Mouse (Mus musculus): Measurements from ENCODE around the gene Serpinh1. TPM values are rescaled to one million over a fixed set of nuclear protein-coding genes. Genes with fewer than 3 reads are reported as not detected.
A peak's percentile ranks its signal among the peaks of the same experiment; 100 is the strongest.

Gene Serpinh1
- polyA plus RNA-seq, 1 experiment from 2014 or later, result 501 TPM

GRCm38 (mm10) chr7:99317475-99317874 lies 35.6 kb downstream of the Serpinh1 start:
- Histone ChIP-seq H3K9me3 (no peaks in the 10 kb centered on the region), H3K27ac (no peak overlapping the region), H3K4me3 (replicated peaks) (no peak overlapping the region), H3K9ac (no peak overlapping the region), H3K36me3 (replicated peaks) (peaks cover 29% of the 10 kb centered on the region), H3K4me2 (no peak overlapping the region), H3K27me3 (no peaks in the 10 kb centered on the region; the same call in 1 of the 2 replicates), H3K4me1 (peaks cover 40% of the 10 kb centered on the region)
- WGBS, result 71% methylated on average over 7 of the region's 7 CpGs
- ATAC-seq (ENCODE audit: low FRiP score), result no peak

GRCm38 (mm10) chr7:99316207-99316606 lies 36.8 kb downstream of the Serpinh1 start:
- H3K9me3 ChIP-seq, result no peaks in the 10 kb centered on the region
- H3K9ac ChIP-seq, result no peak overlapping the region
- H3K27ac ChIP-seq, result no peak overlapping the region
- peaks cover 53% of the 10 kb centered on the region for H3K4me1 ChIP-seq
- no peaks in the 10 kb centered on the region; the same call in 1 of the 2 replicates for H3K27me3 ChIP-seq
- H3K4me2 ChIP-seq, result no peak overlapping the region
- 81% methylated on average over 7 of the region's 7 CpGs for WGBS
- no peak overlapping the region for H3K4me3 ChIP-seq (replicated peaks)
- peaks cover 29% of the 10 kb centered on the region for H3K36me3 ChIP-seq (replicated peaks)
- no peak for ATAC-seq (ENCODE audit: low FRiP score)

- 97% methylated on average over 4 of the region's 4 CpGs for WGBS
- H3K27me3 ChIP-seq, result no peaks in the 10 kb centered on the region; the same call in 1 of the 2 replicates
- no peak overlapping the region for H3K27ac ChIP-seq
- no peak for ATAC-seq (ENCODE audit: low FRiP score)
- H3K9me3 ChIP-seq, result no peaks in the 10 kb centered on the region
- no peak overlapping the region for H3K4me3 ChIP-seq (replicated peaks)
- H3K4me2 ChIP-seq, result no peak overlapping the region
- H3K36me3 ChIP-seq (replicated peaks), result peaks cover 29% of the 10 kb centered on the region
- no peak overlapping the region for H3K9ac ChIP-seq
- H3K4me1 ChIP-seq, result peaks cover 44% of the 10 kb centered on the region
Measured at GRCm38 (mm10) chr7:99314565-99314964, 38.5 kb downstream of the Serpinh1 start.

GRCm38 (mm10) chr7:99313253-99313652 lies 39.8 kb downstream of the Serpinh1 start:
- ATAC-seq (ENCODE audit: low FRiP score), result peak; percentile 37; the same call in 1 of the 2 replicates
- H3K36me3 ChIP-seq (replicated peaks), result peaks cover 29% of the 10 kb centered on the region
- H3K27me3 ChIP-seq, result no peaks in the 10 kb centered on the region; the same call in 1 of the 2 replicates
- no peak overlapping the region for H3K4me3 ChIP-seq (replicated peaks)
- peaks cover 47% of the 10 kb centered on the region for H3K4me1 ChIP-seq
- H3K27ac ChIP-seq, result peak overlapping the region; percentile 90
- 0 out of 2 replicates have a peak overlapping the region, but pooled peaks have one; percentile 6 for H3K4me2 ChIP-seq
- 51% methylated on average over 8 of the region's 8 CpGs for WGBS
- H3K9me3 ChIP-seq, result no peaks in the 10 kb centered on the region
- H3K9ac ChIP-seq, result no peak overlapping the region

GRCm38 (mm10) chr7:99312671-99313143 lies 40.3 kb downstream of the Serpinh1 start:
- Histone ChIP-seq H3K36me3 (replicated peaks) (peaks cover 23% of the 10 kb centered on the region), H3K4me1 (peaks cover 49% of the 10 kb centered on the region), H3K9me3 (no peaks in the 10 kb centered on the region), H3K4me3 (replicated peaks) (no peak overlapping the region), H3K27ac (peak overlapping the region; percentile 90), H3K9ac (peak overlapping the region; percentile 3; the same call in 1 of the 2 replicates), H3K4me2 (peak overlapping the region; percentile 6; the same call in 1 of the 2 replicates), H3K27me3 (no peaks in the 10 kb centered on the region; the same call in 1 of the 2 replicates)
- ATAC-seq (ENCODE audit: low FRiP score), result peak; percentile 90
- 12% methylated on average over 8 of the region's 8 CpGs for WGBS

GRCm38 (mm10) chr7:99312058-99312457 lies 41.0 kb downstream of the Serpinh1 start:
- 47% methylated on average over 4 of the region's 4 CpGs for WGBS
- peak overlapping the region; percentile 6 for H3K4me2 ChIP-seq
- no peaks in the 10 kb centered on the region; the same call in 1 of the 2 replicates for H3K27me3 ChIP-seq
- peaks cover 17% of the 10 kb centered on the region for H3K36me3 ChIP-seq (replicated peaks)
- ATAC-seq (ENCODE audit: low FRiP score), result peak; percentile 48
- H3K4me1 ChIP-seq, result peaks cover 53% of the 10 kb centered on the region
- no peaks in the 10 kb centered on the region for H3K9me3 ChIP-seq
- peak overlapping the region; percentile 3; the same call in 1 of the 2 replicates for H3K9ac ChIP-seq
- H3K4me3 ChIP-seq (replicated peaks), result no peak overlapping the region
- H3K27ac ChIP-seq, result peak overlapping the region; percentile 90

- ATAC-seq (ENCODE audit: low FRiP score), result no peak
- peaks cover 59% of the 10 kb centered on the region for H3K4me1 ChIP-seq
- no peak overlapping the region; the same call in 1 of the 2 replicates for H3K9ac ChIP-seq
- H3K4me3 ChIP-seq (replicated peaks), result no peak overlapping the region
- 41% methylated on average over 7 of the region's 7 CpGs for WGBS
- H3K36me3 ChIP-seq (replicated peaks), result peaks cover 11% of the 10 kb centered on the region
- no peaks in the 10 kb centered on the region for H3K9me3 ChIP-seq
- peak overlapping the region; percentile 90 for H3K27ac ChIP-seq
- H3K4me2 ChIP-seq, result no peak overlapping the region
- H3K27me3 ChIP-seq, result no peaks in the 10 kb centered on the region; the same call in 1 of the 2 replicates
Measured at GRCm38 (mm10) chr7:99311433-99311832, 41.6 kb downstream of the Serpinh1 start.

GRCm38 (mm10) chr7:99306640-99307039 lies 46.4 kb downstream of the Serpinh1 start:
- H3K9me3 ChIP-seq, result no peaks in the 10 kb centered on the region
- peaks cover 71% of the 10 kb centered on the region for H3K4me1 ChIP-seq
- H3K4me2 ChIP-seq, result no peak overlapping the region
- no peaks in the 10 kb centered on the region for H3K27me3 ChIP-seq
- H3K9ac ChIP-seq, result no peak overlapping the region
- H3K36me3 ChIP-seq (replicated peaks), result no peaks in the 10 kb centered on the region
- no peak overlapping the region for H3K4me3 ChIP-seq (replicated peaks)
- ATAC-seq (ENCODE audit: low FRiP score), result no peak
- H3K27ac ChIP-seq, result peak overlapping the region; percentile 9; the same call in 1 of the 2 replicates
- 34% methylated on average over 3 of the region's 3 CpGs for WGBS

GRCm38 (mm10) chr7:99305688-99306087 lies 47.4 kb downstream of the Serpinh1 start:
- H3K4me2 ChIP-seq, result no peak overlapping the region
- ATAC-seq (ENCODE audit: low FRiP score), result no peak
- 87% methylated on average over 4 of the region's 4 CpGs for WGBS
- no peaks in the 10 kb centered on the region for H3K9me3 ChIP-seq
- H3K36me3 ChIP-seq (replicated peaks), result no peaks in the 10 kb centered on the region
- H3K4me1 ChIP-seq, result peaks cover 65% of the 10 kb centered on the region
- no peak overlapping the region for H3K4me3 ChIP-seq (replicated peaks)
- H3K9ac ChIP-seq, result no peak overlapping the region
- H3K27ac ChIP-seq, result no peak overlapping the region
- no peaks in the 10 kb centered on the region for H3K27me3 ChIP-seq

- H3K9me3 ChIP-seq, result no peaks in the 10 kb centered on the region
- H3K36me3 ChIP-seq (replicated peaks), result 0 out of 2 replicates have a peak, but pooled peaks cover 2% of the 10 kb centered on the region
- H3K27ac ChIP-seq, result peak overlapping the region; percentile 83
- H3K4me3 ChIP-seq (replicated peaks), result no peak overlapping the region
- H3K4me1 ChIP-seq, result peaks cover 66% of the 10 kb centered on the region
- WGBS, result 56% methylated on average over 5 of the region's 5 CpGs
- ATAC-seq (ENCODE audit: low FRiP score), result no peak
- no peak overlapping the region for H3K4me2 ChIP-seq
- no peak overlapping the region for H3K9ac ChIP-seq
- no peaks in the 10 kb centered on the region for H3K27me3 ChIP-seq
Measured at GRCm38 (mm10) chr7:99304949-99305372, 48.1 kb downstream of the Serpinh1 start.

GRCm38 (mm10) chr7:99304029-99304428 lies 49.0 kb downstream of the Serpinh1 start:
- no peaks in the 10 kb centered on the region for H3K9me3 ChIP-seq
- 0 out of 2 replicates have a peak, but pooled peaks cover 2% of the 10 kb centered on the region for H3K36me3 ChIP-seq (replicated peaks)
- no peak overlapping the region for H3K4me3 ChIP-seq (replicated peaks)
- H3K4me1 ChIP-seq, result peaks cover 60% of the 10 kb centered on the region
- 0 out of 2 replicates have a peak overlapping the region, but pooled peaks have one; percentile 21 for H3K9ac ChIP-seq
- 24% methylated on average over 6 of the region's 6 CpGs for WGBS
- H3K4me2 ChIP-seq, result no peak overlapping the region; the same call in 1 of the 2 replicates
- peak; percentile 54 for ATAC-seq (ENCODE audit: low FRiP score)
- peak overlapping the region; percentile 83 for H3K27ac ChIP-seq
- no peaks in the 10 kb centered on the region for H3K27me3 ChIP-seq

GRCm38 (mm10) chr7:99300650-99301175 lies 52.3 kb downstream of the Serpinh1 start:
- Histone ChIP-seq H3K27ac (no peak overlapping the region), H3K4me3 (replicated peaks) (no peak overlapping the region), H3K36me3 (replicated peaks) (0 out of 2 replicates have a peak, but pooled peaks cover 2% of the 10 kb centered on the region), H3K9ac (no peak overlapping the region), H3K4me1 (peaks cover 40% of the 10 kb centered on the region), H3K9me3 (no peaks in the 10 kb centered on the region), H3K27me3 (no peaks in the 10 kb centered on the region), H3K4me2 (no peak overlapping the region)
- WGBS, result 59% methylated on average over 3 of the region's 3 CpGs
- ATAC-seq (ENCODE audit: low FRiP score), result no peak

Measured in forebrain, embryonic 12.5 days (tissue).